Mouse (Mus musculus): ENCODE data around the gene P3h2. TPM values are rescaled to one million over a fixed set of nuclear protein-coding genes. Genes with fewer than 3 reads are reported as not detected.

Gene P3h2
- polyA plus RNA-seq, 1 experiment from 2014 or later = 4.6 TPM

- no peak for DNase-seq (ENCODE audit: low spot score)
- Histone ChIP-seq H3K4me2 (ENCODE audit: low read depth) (no peak overlapping the region), H3K36me3 (ENCODE audit: control insufficient read depth, insufficient read depth, low read length) (no peaks in the 10 kb centered on the region), H3K27me3 (ENCODE audit: control insufficient read depth, insufficient read depth, low read length) (no peaks in the 10 kb centered on the region), H3K9ac (ENCODE audit: low read length) (no peak overlapping the region), H3K4me1 (ENCODE audit: control insufficient read depth, insufficient read depth, low read length) (no peaks in the 10 kb centered on the region), H3K27ac (ENCODE audit: low read depth, low read length) (no peak overlapping the region), H3K4me3 (ENCODE audit: low read depth, low read length) (no peak overlapping the region), H3K9me3 (ENCODE audit: control insufficient read depth, low read length) (no peaks in the 10 kb centered on the region)
- ATAC-seq (ENCODE audit: insufficient read depth, low FRiP score, low TSS enrichment) = no peak
- 97% methylated on average over 3 of the region's 3 CpGs for WGBS
These were observed 111.0 kb downstream of the P3h2 start for GRCm38 (mm10) chr16:25994605-25995004.

- ATAC-seq (ENCODE audit: insufficient read depth, low FRiP score, low TSS enrichment) = no peak
- no peak overlapping the region for H3K4me2 ChIP-seq (ENCODE audit: low read depth)
- 91% methylated on average over 5 of the region's 5 CpGs for WGBS
- no peak overlapping the region for H3K9ac ChIP-seq (ENCODE audit: low read length)
- no peak for DNase-seq (ENCODE audit: low spot score)
- H3K27ac ChIP-seq (ENCODE audit: low read depth, low read length) = no peak overlapping the region
- H3K9me3 ChIP-seq (ENCODE audit: control insufficient read depth, low read length) = no peaks in the 10 kb centered on the region
- no peak overlapping the region for H3K4me3 ChIP-seq (ENCODE audit: low read depth, low read length)
- no peaks in the 10 kb centered on the region for H3K36me3 ChIP-seq (ENCODE audit: control insufficient read depth, insufficient read depth, low read length)
- H3K27me3 ChIP-seq (ENCODE audit: control insufficient read depth, insufficient read depth, low read length) = no peaks in the 10 kb centered on the region
- H3K4me1 ChIP-seq (ENCODE audit: control insufficient read depth, insufficient read depth, low read length) = no peaks in the 10 kb centered on the region
These were observed 118.4 kb downstream of the P3h2 start for GRCm38 (mm10) chr16:25987221-25987620.

GRCm38 (mm10) chr16:25983635-25984034 is 121.9 kb downstream of the P3h2 start:
- H3K9me3 ChIP-seq (ENCODE audit: control insufficient read depth, low read length) = no peaks in the 10 kb centered on the region
- no peak overlapping the region for H3K27ac ChIP-seq (ENCODE audit: low read depth, low read length)
- no peak overlapping the region for H3K4me2 ChIP-seq (ENCODE audit: low read depth)
- ATAC-seq (ENCODE audit: insufficient read depth, low FRiP score, low TSS enrichment) (no peak), DNase-seq (ENCODE audit: low spot score) (peak; percentile 48)
- WGBS = 29% methylated on average over 4 of the region's 4 CpGs
- no peak overlapping the region for H3K9ac ChIP-seq (ENCODE audit: low read length)
- H3K36me3 ChIP-seq (ENCODE audit: control insufficient read depth, insufficient read depth, low read length) = no peaks in the 10 kb centered on the region
- no peaks in the 10 kb centered on the region for H3K27me3 ChIP-seq (ENCODE audit: control insufficient read depth, insufficient read depth, low read length)
- no peaks in the 10 kb centered on the region for H3K4me1 ChIP-seq (ENCODE audit: control insufficient read depth, insufficient read depth, low read length)
- H3K4me3 ChIP-seq (ENCODE audit: low read depth, low read length) = no peak overlapping the region

- Histone ChIP-seq H3K27me3 (ENCODE audit: control insufficient read depth, insufficient read depth, low read length) (no peaks in the 10 kb centered on the region), H3K9ac (ENCODE audit: low read length) (no peak overlapping the region), H3K27ac (ENCODE audit: low read depth, low read length) (no peak overlapping the region), H3K4me1 (ENCODE audit: control insufficient read depth, insufficient read depth, low read length) (no peaks in the 10 kb centered on the region), H3K9me3 (ENCODE audit: control insufficient read depth, low read length) (no peaks in the 10 kb centered on the region), H3K4me3 (ENCODE audit: low read depth, low read length) (no peak overlapping the region), H3K4me2 (ENCODE audit: low read depth) (no peak overlapping the region), H3K36me3 (ENCODE audit: control insufficient read depth, insufficient read depth, low read length) (no peaks in the 10 kb centered on the region)
- no peak for ATAC-seq (ENCODE audit: insufficient read depth, low FRiP score, low TSS enrichment)
- no peak for DNase-seq (ENCODE audit: low spot score)
- WGBS = 71% methylated on average over 3 of the region's 3 CpGs
These were observed 126.5 kb downstream of the P3h2 start for GRCm38 (mm10) chr16:25979037-25979436.

GRCm38 (mm10) chr16:25977210-25977609 is 128.4 kb downstream of the P3h2 start:
- Histone ChIP-seq H3K4me1 (ENCODE audit: control insufficient read depth, insufficient read depth, low read length) (no peaks in the 10 kb centered on the region), H3K4me3 (ENCODE audit: low read depth, low read length) (no peak overlapping the region), H3K9me3 (ENCODE audit: control insufficient read depth, low read length) (no peaks in the 10 kb centered on the region), H3K27me3 (ENCODE audit: control insufficient read depth, insufficient read depth, low read length) (no peaks in the 10 kb centered on the region), H3K4me2 (ENCODE audit: low read depth) (no peak overlapping the region), H3K9ac (ENCODE audit: low read length) (no peak overlapping the region), H3K36me3 (ENCODE audit: control insufficient read depth, insufficient read depth, low read length) (no peaks in the 10 kb centered on the region), H3K27ac (ENCODE audit: low read depth, low read length) (no peak overlapping the region)
- WGBS = 88% methylated on average over 2 of the region's 2 CpGs
- DNase-seq (ENCODE audit: low spot score) = no peak
- ATAC-seq (ENCODE audit: insufficient read depth, low FRiP score, low TSS enrichment) = no peak

GRCm38 (mm10) chr16:25971285-25971684 is 134.3 kb downstream of the P3h2 start:
- no peak overlapping the region for H3K9ac ChIP-seq (ENCODE audit: low read length)
- no peak for DNase-seq (ENCODE audit: low spot score)
- H3K4me1 ChIP-seq (ENCODE audit: control insufficient read depth, insufficient read depth, low read length) = no peaks in the 10 kb centered on the region

GRCm38 (mm10) chr16:25970720-25971119 is 134.9 kb downstream of the P3h2 start:
- Histone ChIP-seq H3K36me3 (ENCODE audit: control insufficient read depth, insufficient read depth, low read length) (no peaks in the 10 kb centered on the region), H3K4me2 (ENCODE audit: low read depth) (no peak overlapping the region), H3K9me3 (ENCODE audit: control insufficient read depth, low read length) (no peaks in the 10 kb centered on the region), H3K4me3 (ENCODE audit: low read depth, low read length) (no peak overlapping the region), H3K9ac (ENCODE audit: low read length) (no peak overlapping the region), H3K27ac (ENCODE audit: low read depth, low read length) (no peak overlapping the region), H3K4me1 (ENCODE audit: control insufficient read depth, insufficient read depth, low read length) (no peaks in the 10 kb centered on the region), H3K27me3 (ENCODE audit: control insufficient read depth, insufficient read depth, low read length) (no peaks in the 10 kb centered on the region)
- WGBS = 95% methylated on average over 5 of the region's 5 CpGs
- DNase-seq (ENCODE audit: low spot score) = no peak
- ATAC-seq (ENCODE audit: insufficient read depth, low FRiP score, low TSS enrichment) = no peak

More at GRCm38 (mm10) chr16:25971285-25971684, 134.3 kb downstream of the P3h2 start:
- Histone ChIP-seq H3K4me3 (ENCODE audit: low read depth, low read length) (no peak overlapping the region), H3K9me3 (ENCODE audit: control insufficient read depth, low read length) (no peaks in the 10 kb centered on the region), H3K4me2 (ENCODE audit: low read depth) (no peak overlapping the region), H3K27ac (ENCODE audit: low read depth, low read length) (no peak overlapping the region), H3K27me3 (ENCODE audit: control insufficient read depth, insufficient read depth, low read length) (no peaks in the 10 kb centered on the region), H3K36me3 (ENCODE audit: control insufficient read depth, insufficient read depth, low read length) (no peaks in the 10 kb centered on the region)
- 90% methylated on average over 7 of the region's 7 CpGs for WGBS
- no peak for ATAC-seq (ENCODE audit: insufficient read depth, low FRiP score, low TSS enrichment)

- Histone ChIP-seq H3K4me3 (ENCODE audit: low read depth, low read length) (no peak overlapping the region), H3K27ac (ENCODE audit: low read depth, low read length) (no peak overlapping the region), H3K9me3 (ENCODE audit: control insufficient read depth, low read length) (no peaks in the 10 kb centered on the region), H3K4me2 (ENCODE audit: low read depth) (no peak overlapping the region), H3K36me3 (ENCODE audit: control insufficient read depth, insufficient read depth, low read length) (no peaks in the 10 kb centered on the region), H3K9ac (ENCODE audit: low read length) (no peak overlapping the region), H3K27me3 (ENCODE audit: control insufficient read depth, insufficient read depth, low read length) (no peaks in the 10 kb centered on the region), H3K4me1 (ENCODE audit: control insufficient read depth, insufficient read depth, low read length) (no peaks in the 10 kb centered on the region)
- no peak for ATAC-seq (ENCODE audit: insufficient read depth, low FRiP score, low TSS enrichment)
- DNase-seq (ENCODE audit: low spot score) = no peak
- WGBS = 90% methylated on average over 6 of the region's 6 CpGs
These were observed 135.4 kb downstream of the P3h2 start for GRCm38 (mm10) chr16:25970193-25970592.

- H3K4me1 ChIP-seq (ENCODE audit: control insufficient read depth, insufficient read depth, low read length) = no peaks in the 10 kb centered on the region
- no peak overlapping the region for H3K4me2 ChIP-seq (ENCODE audit: low read depth)
- DNase-seq (ENCODE audit: low spot score) (peak; percentile 48), ATAC-seq (ENCODE audit: insufficient read depth, low FRiP score, low TSS enrichment) (0 out of 2 replicates have a peak, but pooled peaks have one; percentile 63)
- no peak overlapping the region for H3K27ac ChIP-seq (ENCODE audit: low read depth, low read length)
- no peaks in the 10 kb centered on the region for H3K36me3 ChIP-seq (ENCODE audit: control insufficient read depth, insufficient read depth, low read length)
- H3K4me3 ChIP-seq (ENCODE audit: low read depth, low read length) = no peak overlapping the region
- no peaks in the 10 kb centered on the region for H3K9me3 ChIP-seq (ENCODE audit: control insufficient read depth, low read length)
- no peak overlapping the region for H3K9ac ChIP-seq (ENCODE audit: low read length)
- H3K27me3 ChIP-seq (ENCODE audit: control insufficient read depth, insufficient read depth, low read length) = no peaks in the 10 kb centered on the region
- WGBS = 32% methylated on average over 3 of the region's 3 CpGs
These were observed 138.3 kb downstream of the P3h2 start for GRCm38 (mm10) chr16:25967297-25967696.
